Mouse (Mus musculus): Measurements from ENCODE around the gene Slc3a2.
A peak's percentile ranks its signal among the peaks of the same experiment; 100 is the strongest.
"Not testable (repeated sequence)": the region's sequence is repeated elsewhere in the genome, so short reads cannot be mapped to it uniquely, and the experiment has no call there.

Slc3a2 gene

DNA sequence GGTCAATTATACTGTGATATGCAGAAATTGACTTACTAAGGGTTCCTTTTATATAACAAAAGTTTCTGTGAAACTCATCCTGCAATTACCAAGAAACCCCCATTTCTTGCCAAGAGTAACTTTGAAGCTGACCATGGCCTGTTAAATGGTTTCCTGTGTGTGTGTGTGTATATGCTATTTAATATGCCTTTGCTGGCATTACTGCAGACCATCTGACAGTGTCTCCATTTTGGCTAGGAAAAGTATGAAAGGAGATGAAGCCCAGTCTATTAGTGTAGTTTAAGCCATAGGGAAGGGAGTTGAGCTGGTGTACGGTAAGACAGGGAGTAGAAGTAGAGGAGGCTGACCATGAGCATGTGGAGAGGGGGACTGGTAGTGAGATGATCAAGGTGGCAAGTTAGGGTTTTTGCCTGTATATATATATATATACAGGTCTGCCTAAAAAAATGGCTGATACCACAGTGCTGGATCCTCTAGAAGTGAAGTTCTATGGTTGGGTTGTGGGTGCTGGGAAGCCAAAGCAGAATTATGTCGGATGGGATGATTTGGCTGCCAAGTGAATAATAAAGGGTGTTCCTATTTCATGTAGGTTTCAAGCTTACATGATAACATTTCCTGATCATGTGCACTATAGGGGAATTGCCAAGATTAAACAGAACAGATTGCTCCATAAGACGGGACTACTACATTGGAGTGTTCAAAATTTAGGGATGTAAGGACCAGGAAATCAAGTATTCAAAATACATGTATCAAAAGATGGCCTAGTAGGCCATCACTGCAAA is 3.6 kb upstream of the Slc3a2 start:
- no peak for DNase-seq

DNA sequence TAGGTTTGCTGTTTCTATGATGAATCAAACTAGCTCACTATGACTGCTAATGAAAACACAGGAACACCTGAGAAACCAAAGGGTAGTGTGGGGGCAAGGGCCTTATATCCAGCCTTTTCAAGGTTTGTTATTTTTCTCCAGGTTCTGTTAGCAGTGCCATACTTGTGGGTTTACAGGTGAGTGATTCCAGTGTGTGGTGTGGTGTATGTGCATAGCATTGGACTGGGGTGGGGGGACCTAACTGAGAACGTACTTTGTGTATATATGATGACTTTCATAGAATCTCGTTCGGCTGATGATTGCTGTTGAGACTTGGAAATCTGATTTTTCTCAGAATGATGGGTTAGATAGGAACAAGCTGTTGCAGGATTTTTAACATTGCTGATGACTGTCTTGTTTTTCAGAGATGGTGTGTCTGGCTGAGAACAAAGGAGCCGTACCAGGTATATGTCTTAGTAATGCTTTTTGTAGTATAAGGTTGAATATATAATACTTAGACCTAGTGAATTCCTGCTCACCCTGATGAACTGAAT is 2.0 kb upstream of the Slc3a2 start:
- DNase-seq, result no peak

DNA sequence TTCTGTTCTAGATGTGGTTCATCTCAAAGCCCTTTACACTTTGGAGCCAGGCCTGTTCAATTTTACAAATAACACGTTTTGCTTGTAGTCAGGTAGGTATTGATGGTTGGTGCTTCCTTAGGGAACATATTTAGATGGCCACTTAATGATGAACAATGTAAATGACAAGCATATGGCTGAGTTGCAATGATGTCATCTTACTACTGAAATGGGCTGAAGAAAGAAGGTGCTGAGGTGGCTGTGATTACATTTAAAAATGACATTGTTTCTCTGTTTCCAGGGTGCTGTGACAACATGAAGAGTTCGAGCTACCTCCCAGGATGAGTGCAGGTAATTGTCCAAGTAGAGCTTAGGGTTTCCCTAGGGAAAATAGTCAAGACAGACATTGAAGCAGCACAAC is 1.2 kb upstream of the Slc3a2 start:
- DNase-seq, result no peak

DNA sequence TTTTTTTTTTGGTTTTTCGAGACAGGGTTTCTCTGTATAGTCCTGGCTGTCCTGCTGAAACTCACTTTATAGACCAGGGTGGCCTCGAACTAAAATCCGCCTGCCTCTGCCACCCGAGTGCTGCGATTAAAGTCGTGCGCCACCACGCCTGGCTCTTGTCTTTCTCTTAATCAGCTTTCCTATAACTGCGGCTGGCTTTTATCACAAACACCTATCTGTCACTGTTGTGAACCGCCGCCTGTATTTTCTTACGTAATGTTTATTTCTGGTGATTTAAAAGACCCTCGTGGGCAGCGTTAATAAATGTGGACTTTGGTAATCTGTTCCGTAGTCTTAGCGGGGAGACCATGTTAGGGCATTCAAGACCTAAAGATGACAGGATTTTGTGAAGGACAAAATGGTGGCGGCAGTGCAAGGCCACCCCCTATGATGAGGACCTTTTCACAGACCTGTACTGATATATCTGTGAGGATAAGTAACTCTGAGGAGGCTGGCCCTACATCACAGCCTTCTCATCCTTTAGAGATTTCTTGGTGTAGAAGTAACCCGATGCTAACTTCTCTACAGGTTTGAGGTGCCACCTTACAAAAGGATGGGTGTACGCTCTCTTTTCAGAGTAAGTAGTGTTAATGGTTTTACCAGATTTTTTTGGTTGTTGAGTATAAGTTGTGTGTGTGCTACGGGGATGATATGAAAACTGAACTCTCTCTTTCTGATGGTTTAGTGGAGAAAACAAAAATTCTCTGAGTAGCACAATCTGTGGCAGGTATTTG is 591 bp upstream of the Slc3a2 start:
- no peak for DNase-seq

DNA sequence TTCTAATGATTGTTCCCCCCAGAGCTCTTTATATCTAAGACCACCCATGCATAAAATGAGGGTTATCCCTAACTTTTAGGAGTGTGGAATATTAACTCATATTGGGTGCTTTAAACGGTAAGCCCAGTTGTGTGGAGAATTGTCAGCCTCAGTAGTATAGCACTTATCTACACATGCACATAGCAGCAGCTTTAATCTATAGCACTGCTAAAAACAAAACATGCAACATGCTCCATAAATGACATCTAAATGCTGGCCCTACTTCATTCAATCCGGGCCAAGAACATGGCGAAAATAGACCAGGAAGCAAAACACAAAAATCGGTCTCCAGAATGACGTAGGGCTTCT is 636 bp downstream of the Slc3a2 start:
- no peak for DNase-seq

DNA sequence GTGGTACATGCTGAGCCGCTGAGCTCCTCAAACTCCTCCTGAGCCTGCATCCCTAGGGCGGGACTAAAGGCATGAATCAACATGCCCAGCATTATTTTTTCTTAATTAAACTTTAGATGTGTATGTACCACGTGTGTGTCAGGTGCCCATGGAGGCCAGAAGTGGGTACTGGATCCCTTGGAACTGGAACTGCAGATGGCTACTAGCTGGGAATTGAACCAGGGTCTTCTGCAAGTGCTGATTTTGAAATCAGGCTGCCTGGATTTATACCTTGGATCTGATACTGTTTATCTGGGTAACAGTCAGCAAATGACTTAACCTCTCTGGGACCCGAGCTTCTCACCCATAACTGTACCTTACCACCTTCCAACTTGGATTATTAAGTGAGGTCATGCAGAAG is 1.1 kb downstream of the Slc3a2 start:
- DNase-seq, result no peak

DNA sequence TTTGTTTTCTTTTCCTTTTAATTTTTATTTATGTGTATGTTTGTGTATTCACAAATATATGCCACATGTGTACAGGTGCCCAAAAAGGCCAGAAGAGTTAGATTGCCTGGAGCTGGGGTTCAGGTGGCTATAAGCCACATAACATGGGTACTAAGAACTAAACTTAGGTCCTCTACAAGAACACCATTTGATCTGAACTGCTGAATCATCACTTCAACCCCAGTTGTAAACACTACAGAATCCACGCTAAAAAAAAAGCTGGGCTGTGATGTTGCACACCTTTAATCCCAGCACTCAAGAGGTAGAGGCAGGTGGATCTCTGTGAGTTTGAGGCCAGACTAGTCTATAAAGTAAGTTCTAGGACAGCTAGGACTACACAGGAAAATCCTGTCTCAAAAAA is 1.8 kb downstream of the Slc3a2 start:
- DNase-seq, result no peak

DNA sequence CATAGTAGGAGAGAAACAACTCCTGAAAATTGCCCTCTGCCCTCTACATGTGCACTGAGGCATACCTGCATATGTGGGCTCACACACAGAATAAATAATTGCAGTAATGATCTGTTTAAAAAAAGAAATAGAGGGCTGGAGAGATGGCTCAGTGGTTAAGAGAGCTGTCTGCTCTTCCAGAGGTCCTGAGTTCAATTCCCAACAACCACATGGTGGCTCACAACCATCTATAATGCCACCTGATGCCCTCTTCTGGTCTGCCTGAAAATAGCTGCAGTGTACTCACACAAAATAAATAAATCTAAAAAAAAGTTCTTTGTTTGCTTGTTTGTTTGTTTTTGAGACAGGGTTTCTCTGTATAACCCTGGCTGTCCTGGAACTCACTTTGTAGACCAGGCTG is 4.1 kb downstream of the Slc3a2 start:
- not testable (repeated sequence) for DNase-seq

DNA sequence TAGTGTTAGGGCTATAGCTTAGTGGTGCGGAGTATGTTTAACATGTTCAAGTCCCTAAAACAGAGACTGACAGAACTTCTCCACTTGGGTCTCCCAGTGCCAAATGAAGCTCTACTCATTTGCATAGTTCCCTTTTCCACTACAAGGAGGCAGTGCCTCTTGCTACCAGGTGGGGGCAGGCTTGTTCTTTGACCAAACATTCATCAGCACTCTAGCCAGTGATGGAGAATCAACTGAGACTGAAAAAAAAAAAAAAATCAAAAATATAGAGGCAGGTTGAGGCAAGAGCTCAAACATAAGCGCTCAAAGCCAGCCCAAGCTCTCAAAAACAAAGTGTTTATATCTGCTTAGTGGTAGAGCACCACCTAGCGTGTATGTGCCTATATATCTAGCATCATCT is 4.8 kb downstream of the Slc3a2 start:
- no peak for DNase-seq

DNA sequence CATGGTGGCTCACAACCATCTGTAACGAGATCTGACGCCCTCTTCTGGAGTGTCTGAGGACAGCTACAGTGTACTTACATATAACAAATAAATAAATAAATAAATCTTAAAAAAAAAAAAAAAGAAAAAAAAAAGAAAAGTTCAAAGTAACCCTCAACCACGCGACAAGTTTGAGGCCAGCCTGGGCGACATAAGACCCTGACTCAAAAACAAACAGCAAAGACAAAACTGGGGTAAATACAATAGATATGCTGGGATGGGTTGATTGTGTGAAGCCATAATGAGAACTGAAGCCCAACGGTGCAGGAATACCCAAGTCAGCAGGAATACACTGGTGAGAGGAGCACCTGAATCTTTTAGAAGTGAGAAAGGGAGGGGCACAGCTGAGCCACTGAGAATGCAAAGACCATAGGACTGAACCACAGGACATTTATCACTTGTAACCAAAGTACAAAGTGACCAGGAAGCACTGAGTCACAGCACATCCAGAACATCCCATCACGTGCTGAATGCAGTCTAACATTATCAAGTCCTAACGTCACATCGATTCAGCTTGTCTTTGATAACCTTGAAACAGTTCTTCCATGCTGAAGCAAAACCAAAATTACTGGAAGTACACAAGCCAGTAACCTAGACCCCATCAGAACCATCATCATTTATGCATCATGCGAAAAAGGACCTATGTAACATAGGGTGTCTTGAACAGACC is 6.2 kb downstream of the Slc3a2 start:
- DNase-seq, result no peak

DNA sequence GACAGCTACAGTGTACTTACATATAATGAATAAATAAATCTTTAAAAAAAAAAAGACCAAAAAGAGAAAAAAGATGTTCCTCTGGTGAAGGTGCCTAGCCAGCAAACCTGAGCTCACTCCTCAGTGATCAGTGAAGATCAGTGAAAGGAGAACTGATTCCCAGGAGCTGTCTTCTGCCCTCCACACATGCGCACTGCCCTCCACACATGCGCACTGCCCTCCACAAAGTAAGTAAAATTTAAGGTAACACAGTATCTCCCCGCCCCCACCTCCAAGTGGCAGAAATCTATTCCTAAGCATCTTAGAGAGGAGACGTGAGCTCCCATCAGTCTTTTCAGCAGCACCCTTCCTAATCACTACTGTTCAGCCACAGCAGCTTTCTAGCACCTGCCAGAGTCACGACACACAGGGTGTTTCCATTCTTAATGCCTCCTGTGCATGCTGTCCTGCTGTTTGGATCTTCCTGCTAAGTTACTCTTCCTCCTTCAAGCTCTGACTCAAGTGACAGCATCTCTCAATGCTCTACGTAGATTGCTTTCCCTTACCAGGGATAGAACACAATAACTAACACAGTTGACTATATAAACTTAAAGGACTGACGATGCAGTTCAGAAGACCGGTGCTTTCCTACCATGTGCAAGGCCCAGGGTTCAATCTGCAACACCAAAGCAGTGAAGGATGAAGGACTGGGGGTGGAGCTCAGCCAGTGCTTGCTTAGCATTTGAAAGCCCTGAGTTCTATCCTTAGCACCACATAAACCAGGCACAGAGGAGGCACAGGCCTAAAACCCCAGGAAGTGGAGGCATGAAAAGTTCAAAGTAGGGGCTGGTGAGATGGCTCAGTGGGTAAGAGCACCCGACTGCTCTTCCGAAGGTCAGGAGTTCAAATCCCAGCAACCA is 7.1 kb downstream of the Slc3a2 start:
- DNase-seq, result no peak

DNA sequence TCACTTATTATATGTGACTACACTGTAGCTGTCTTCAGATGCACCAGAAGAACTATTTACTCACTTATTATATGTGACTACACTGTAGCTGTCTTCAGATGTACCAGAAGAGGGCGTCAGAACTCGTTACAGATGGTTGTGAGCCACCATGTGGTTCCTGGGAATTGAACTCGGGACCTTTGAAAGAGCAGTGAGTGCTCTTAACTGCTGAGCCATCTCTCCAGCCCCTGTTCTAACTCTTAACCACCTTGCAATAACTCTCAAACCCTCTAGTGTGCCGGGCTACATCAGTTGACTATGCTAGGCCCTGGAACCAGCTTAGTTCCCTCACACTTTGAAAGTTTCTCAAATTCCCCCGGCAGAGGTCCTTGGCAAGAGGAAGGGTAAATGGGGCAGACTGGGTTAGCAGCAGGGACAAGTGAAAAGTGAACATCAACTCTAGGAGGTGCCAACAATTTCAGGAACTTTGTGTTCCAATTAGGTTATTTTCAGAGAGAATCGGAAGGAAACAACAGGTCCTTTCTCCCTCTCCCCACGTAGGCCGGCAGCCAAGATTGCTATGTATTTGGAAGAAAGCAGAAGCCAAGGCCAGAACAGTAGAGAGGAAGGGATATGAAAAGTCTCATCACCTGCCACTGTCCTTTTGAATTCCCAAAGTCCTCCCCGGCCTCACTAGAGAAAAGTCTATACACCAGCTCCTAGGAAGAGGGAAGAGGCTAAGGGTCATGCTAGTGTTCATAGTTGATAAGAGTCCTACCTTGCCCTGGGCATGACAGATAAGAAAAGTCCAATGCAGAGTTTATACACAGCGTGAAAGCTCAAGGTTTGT is 8.3 kb downstream of the Slc3a2 start:
- no peak for DNase-seq

DNA sequence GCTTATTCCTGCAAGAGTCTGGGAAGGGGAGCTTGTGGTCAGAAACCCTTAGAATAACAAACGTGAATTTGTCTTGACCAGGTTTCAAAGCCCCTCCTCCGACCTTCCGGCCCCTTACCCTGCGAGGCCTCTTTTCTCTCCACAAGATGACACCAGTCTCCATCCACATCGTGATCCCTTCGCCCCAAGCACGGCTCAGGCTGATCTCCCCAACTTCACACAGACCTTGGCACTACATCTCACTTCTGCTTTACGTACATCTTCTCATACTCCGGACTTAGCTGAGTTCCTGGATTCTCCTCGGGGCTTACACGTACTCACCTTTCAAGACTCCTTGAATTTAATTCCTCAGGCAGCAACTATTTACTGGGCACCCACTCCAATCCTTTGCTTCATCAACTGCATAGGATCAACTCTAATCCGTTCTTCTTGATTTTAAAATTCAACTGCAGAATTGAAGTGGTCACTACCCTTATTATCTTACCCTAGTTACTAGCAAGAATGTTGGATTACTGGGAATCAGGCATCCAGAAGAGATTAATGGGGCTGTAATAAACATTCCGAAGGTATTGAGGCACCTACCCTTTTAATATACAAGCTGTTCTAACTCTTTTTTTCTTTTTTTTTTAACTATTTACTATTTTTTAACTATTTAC is 9.0 kb downstream of the Slc3a2 start:
- no peak for DNase-seq

DNA sequence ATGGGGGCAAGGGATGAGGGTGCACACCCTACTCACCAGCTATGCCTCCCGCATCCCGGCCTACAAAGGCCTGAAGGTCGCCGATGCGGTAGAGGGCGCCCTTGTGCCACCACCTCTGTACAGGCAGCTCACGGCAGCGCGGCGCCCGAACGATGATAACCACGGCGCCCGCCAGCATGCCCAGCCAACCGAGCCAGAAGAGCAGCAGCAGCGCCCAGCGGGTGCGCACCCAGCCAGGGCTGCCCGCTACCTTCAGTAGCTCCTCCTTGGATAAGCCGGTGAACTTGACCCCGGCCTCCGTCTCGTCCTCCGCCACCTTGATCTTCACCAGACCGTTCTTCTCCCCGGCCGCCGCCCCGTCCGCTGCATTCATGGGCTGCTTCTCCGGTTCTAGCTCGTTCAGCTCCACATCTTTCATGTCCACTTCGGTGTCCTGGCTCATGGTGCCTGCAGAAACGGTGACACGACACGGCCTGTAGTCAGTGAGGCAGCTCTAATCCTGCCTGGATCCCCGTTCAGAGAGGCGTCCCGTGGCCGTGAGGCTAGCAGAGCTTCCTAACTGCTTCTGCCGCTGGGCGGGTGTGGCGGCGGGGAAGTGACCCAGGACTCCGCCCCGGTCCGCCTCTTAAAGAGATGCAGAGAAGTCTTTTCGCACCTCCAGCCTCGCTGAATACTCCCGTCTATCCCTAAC is 9.7 kb downstream of the Slc3a2 start:
- DNase-seq, result peak; percentile 87

DNA sequence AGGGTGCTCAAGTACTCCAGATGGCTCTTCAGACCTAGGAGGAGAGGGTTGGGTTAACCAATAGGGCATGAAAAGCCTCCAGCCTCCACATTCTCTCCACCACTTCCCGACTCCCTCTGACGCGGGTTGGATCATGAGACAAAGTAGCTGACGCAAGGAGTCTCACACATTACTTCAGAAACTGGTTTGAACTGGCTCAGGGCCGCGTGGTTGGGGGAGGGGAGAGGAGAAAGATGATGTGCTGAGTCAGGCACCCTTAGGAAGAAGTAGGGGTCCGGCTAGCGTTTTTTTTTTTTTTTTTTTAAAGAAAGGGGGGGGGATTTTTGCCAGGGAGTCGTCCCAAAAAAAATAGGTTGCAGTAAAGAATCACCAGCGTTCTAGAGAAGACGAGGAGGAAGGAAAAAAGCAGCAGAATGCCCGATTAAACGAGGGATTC is 10.3 kb downstream of the Slc3a2 start:
- DNase-seq, result peak; percentile 52

DNA sequence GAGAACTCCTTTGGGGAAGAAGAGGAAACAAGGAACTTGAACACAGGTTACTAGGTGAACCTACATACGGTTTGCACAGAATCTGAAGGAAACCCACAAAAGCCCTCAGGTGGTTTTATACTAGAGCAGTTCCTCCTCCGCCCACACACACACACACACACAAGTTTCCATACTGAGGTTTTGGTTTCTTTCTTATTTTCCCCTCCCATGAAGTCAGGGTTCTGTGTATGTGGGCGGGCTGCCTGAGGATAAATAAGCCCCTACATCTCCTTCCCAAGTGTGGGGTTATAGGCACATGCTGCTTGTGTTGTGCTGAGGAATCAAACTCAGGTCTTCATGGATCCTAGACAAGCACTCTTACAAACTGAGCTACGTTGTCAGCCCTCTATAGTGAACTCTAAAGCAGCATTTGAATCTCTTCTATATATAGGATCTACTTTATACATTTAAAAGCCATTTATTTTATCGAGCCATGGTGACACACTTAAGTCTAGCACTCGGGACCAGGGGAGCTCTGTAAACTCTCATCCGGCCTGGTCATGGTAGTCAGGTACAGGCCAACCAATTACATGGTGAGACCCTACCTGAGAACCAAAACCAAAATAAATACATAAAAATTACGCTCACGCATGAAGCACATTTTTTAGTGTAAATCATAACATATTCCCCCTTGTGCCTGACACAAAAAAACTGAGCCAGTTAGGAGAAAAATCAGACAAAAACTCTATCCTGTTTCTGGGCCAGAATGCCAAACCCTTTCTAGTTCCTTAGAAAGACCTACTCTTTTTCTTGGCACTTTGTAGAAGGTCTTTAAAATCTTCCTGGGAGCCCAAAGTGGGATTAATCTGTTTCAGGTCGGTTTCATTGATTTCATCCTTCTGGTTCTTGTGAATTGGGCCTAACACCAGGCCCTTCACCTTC is 11.0 kb downstream of the Slc3a2 start:
- DNase-seq, result no peak

DNA sequence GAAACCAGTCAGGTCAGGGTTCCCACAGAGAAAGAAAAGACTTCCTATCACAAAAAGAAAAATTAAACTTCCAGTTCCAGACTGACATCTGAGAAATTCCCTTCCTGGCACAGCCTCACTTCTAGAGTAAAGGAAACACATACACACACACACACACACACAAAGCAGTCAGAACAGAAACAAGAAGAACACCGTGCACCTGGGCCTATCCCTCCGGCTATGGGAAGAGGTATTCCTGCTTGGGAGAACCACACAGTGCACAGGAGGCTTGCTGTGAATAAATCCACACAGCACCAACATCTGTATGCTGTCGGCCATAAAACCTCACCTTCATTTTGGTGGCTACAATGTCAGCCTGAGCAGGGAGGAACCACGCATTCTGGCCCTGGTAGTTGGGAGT is 11.7 kb downstream of the Slc3a2 start:
- no peak for DNase-seq

DNA sequence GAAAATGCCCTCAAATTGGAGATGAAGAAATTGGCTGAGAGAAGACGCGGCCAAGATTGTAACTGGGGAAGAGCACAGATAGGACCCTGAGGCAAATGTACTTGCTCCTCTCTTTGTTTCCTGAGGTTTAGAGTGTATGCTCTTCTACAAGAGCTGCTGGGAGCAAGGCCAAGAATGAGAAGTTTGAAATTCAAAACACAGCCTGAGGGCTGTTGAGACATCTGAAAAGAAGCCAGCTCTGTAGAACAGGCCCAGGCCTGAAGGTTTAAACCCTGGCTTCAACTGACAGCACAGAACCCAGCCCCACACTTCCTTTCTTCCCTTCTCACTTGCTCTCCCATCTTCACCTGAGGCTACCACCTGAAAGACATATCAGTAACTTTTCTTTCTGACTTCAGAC is 13.1 kb downstream of the Slc3a2 start:
- DNase-seq, result no peak

DNA sequence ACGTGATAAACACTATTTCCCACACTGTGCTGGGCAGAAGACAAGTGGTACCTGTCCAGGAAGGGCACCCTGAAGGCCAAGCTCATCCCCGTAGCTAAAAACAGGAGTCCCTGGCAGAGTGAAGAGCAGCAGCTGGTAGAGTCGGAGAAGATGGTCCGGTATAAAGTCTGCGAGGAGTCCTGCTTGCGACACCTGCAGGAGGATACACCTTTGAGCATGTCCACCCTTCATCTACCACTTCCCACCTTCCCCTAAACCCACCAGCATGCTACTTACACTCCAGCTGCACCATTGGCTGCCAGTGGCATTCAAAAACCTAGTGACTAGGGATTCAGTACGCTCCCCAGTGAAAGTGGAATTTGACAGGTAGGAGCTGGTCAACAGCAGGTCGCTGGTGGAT is 14.2 kb downstream of the Slc3a2 start:
- no peak for DNase-seq
